Mouse (Mus musculus) retina, postnatal 7 days (tissue): ENCODE results near the gene Arsa.

Source experiments
- DNase-seq: peaks from one replicate; pipeline ENCODE4 v3.0.0-alpha.2; 2012; ENCODE audit warnings: low read depth, low spot score

Arsa gene

DNA sequence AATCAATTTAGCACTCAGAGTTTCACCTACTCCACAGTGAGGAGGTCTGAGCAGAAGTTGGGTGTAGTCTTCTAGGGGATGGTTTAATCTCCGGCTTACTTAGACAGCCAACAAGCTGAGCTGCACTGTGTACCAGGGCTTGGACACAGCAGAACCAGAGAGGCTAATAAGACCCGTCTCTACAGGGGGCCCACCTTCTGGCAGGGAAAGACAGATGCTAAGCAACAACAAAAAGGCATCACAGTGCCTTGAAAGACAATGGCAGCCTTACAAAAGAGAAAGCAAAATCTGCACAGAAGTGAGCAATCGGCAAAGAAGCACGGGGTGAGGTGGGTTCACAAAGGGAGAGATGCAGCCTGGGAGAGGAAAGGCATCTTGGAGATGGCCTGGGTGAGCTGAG, 18.9 kb upstream of the Arsa start:
- no peak for DNase-seq

- no peak for DNase-seq
Observed at GRCm38 (mm10) chr15:89494970-89495369, 17.7 kb upstream of the Arsa start.

GRCm38 (mm10) chr15:89488611-89489117, 11.4 kb upstream of the Arsa start:
- DNase-seq: no peak

GRCm38 (mm10) chr15:89488182-89488581, 11.0 kb upstream of the Arsa start:
- no peak for DNase-seq

DNA sequence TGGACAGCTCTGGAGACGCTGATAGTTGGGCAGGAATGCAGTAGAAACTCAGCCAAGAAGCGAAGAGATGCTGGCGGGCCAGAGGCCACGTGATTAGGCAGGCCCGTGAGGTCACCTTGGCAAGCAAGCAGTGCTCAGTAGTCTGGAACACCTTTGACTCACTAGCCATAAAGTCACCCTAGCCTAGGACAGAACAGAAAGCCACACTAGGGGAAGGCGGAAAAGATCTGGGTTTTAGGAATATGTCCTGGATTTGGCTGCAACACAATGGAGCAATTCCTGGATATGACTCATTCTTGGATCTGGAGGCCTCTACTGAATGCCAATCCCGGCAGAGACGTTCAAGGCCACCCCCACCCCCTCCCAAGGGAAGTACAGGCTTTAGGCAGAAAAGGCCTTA, 3.4 kb upstream of the Arsa start:
- no peak for DNase-seq

DNA sequence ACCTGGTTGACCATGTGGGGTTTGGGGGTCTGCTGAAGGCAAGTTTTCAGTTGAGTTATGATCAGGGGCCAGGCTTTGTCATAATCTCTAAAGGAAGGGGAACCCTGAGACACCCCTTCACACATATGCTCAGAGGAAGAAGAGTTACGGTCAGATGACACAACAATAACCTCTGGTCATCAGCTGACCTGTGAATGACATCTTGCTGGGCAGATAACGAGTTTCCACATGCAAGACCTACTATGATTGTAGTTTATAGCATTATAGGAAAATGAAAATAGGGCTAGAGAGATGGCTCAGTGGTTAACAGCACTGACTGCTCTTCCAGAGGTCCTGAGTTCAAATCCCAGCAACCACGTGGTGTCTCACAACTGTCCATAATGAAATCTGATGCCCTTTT, 1.4 kb upstream of the Arsa start:
- no peak for DNase-seq

DNA sequence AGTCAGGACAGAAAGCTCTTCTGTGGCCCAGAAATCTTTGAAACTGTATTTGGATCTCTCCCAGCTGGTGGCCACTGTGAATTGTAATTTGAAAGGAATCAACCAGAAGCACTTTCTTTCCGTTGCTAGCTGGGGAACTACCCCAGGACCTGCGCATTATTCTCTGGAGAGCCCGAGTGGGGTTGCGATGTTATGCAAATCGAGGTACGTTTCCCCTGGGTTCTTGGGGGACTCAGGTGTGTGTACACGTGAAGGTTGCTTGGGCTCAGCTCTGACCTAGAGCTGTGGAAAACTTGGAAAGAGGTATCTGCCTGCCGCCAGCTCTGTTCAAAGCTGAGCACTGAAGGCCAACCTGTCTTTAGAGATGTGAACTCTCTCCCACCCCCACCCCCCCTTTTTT, 581 bp upstream of the Arsa start:
- DNase-seq: no peak

DNA sequence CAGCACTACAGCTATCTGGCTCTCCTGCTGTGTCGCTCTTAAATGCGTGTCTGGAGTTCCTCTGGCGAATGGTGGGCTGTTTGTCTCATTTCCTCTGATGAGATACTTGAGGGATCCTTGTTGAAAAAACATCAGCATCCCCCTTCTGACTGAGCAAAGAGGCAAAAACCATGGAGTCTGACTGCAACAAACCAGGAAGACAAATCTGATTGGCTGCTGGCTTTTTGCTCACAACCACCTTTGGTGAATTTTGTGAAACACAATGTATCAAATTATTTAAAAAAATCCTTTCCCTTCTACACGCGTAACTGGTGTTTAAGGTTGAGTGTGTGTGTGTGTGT, 780 bp downstream of the Arsa start:
- no peak for DNase-seq

- peak; percentile 70 for DNase-seq
Observed at GRCm38 (mm10) chr15:89475611-89476474, 1.4 kb downstream of the Arsa start.

- DNase-seq: no peak
Observed at GRCm38 (mm10) chr15:89475293-89475600, 2.0 kb downstream of the Arsa start.

DNA sequence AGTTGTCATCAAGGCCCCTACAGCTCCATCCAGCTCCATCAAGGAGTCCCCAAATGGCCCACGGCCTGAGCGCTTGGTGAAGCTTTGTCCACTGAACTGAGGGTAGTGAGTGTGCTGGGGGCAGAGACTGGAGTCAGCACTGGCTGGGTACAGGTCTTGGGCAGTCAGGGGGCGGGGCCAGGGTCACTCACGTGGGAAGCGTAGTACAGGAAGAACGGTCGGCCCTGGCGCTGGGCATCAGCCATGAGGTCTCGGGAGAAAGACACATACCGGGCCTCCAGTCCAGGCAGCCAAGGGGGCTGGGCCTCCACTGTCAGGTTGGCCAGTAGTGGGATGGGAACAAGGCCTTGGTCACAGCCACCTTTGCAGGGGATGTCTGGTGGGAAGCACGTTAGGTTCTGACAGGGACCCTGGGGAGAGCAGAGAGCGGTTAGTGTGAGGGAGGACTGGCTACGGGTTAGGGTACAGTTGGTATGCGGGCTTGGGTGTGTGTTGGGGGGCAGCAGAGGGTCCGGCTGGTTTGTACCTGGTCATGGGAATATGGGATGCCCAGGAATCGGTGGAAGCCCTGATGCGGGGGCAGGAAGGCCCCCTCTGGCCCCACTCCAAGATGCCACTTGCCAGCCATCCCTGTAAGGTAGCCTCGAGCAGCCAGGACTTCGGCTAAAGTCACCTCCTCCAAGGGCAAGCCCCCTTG, 2.5 kb downstream of the Arsa start:
- no peak for DNase-seq

- no peak for DNase-seq
Observed at GRCm38 (mm10) chr15:89473921-89474320, 3.3 kb downstream of the Arsa start.

GRCm38 (mm10) chr15:89473370-89473769, 3.9 kb downstream of the Arsa start:
- DNase-seq: no peak

GRCm38 (mm10) chr15:89471476-89471875, 5.7 kb downstream of the Arsa start:
- DNase-seq: no peak

- DNase-seq: peak; percentile 19
Observed at GRCm38 (mm10) chr15:89468577-89468976, 8.6 kb downstream of the Arsa start.

DNA sequence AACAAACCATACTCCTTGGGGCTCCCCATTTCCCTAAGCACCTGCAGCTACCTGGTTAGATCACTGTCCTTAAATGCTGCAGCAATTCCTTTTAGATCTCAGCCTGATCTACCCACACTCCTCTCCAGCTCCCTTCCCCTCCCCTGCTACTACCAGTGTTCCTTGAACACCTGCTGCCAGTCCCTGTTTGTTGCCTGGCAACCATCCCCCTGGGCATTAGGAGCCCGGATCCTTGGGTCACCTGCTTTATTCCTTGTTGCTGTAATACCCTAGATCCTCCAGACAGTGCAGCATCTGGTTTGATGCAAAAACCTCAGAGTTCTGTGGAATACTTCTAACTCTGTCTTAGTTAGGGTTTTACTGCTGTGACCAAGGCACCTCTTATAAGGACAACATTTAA, 12.2 kb downstream of the Arsa start:
- DNase-seq: peak; percentile 52

GRCm38 (mm10) chr15:89463334-89464235, 13.6 kb downstream of the Arsa start:
- no peak for DNase-seq

DNA sequence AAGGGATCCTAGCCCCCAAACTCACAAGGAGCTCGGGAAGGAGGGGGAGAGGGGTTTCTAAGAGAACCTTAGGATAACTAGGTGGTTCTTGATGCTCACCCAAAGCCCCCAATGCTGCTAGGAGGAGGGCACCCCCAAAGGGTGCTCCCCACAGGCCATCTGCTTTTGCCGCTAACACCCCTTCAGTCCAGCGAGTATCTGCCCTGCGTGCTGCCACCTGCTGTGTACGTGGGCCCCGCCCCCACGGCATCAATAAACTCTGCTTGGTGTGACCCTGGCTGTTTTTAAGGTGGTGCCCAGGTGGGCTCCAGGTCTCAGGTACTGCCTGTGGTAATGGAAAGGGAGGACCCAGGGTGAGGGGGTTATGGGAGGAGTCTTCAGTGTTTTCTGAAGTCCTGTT, 15.0 kb downstream of the Arsa start:
- DNase-seq: no peak

DNA sequence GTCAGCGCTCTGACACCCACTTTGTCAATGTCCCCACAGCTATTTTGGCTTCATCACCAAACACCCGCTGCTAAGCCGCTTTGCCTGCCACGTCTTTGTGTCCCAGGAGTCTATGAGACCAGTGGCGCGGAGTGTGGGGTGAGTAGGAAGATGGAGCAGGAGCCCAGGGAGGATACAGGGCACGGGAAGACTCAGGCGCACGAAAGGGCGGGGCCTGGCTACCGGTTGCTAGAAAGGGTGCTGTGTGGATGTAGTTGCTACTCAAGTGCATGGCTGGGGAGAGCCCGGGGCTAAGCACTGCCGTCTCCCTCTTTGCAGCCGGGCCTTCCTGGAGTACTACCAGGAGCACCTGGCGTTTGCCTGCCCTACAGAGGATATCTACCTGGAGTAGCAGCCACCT, 15.9 kb downstream of the Arsa start:
- no peak for DNase-seq

DNA sequence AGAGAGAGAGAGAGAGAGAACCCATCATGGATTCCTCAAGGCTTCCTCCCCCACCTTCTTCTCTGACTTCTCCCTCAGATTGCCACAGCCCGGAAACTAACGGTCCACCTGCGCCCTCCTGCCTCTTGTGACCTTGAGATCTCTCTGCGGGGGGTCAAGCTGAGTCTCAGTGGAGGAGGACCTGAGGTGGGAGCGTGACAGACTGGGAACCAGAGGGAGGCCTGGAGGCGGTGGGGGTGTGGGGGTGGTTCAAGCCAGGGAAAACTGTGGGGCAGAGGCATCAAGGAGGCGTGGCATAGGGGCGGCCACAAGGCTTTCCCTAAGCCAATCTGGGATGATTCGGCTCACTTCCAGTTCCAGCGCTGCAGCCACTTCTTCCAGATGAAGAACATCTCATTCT, 16.9 kb downstream of the Arsa start:
- no peak for DNase-seq

GRCm38 (mm10) chr15:89459821-89460220, 17.4 kb downstream of the Arsa start:
- no peak for DNase-seq

GRCm38 (mm10) chr15:89458942-89459341, 18.3 kb downstream of the Arsa start:
- DNase-seq: no peak
